Mouse (Mus musculus): Measurements from ENCODE around the gene Slco1c1. TPM values are rescaled to one million over a fixed set of nuclear protein-coding genes. Genes with fewer than 3 reads are reported as not detected.
"Not testable (repeated sequence)": the region's sequence is repeated elsewhere in the genome, so short reads cannot be mapped to it uniquely, and the experiment has no call there.

Slco1c1 gene
- polyA plus RNA-seq, 1 experiment from 2014 or later: 0.15 TPM

- no peak overlapping the region for H3K4me2 ChIP-seq (ENCODE audit: low read depth, low read length)
- no peaks in the 10 kb centered on the region for H3K9me3 ChIP-seq (replicated peaks; ENCODE audit: control insufficient read depth, low read length)
- H3K9ac ChIP-seq (replicated peaks; ENCODE audit: low read length): no peak overlapping the region
- no peak overlapping the region for H3K27ac ChIP-seq (replicated peaks; ENCODE audit: low read depth, low read length)
- no peaks in the 10 kb centered on the region for H3K27me3 ChIP-seq (ENCODE audit: control insufficient read depth, insufficient read depth, low read length)
- WGBS: 77% methylated on average over 1 of the region's 1 CpGs
- H3K4me3 ChIP-seq (ENCODE audit: low read depth, low read length): no peak overlapping the region
- ATAC-seq (replicated peaks; ENCODE audit: insufficient number of reproducible peaks, low FRiP score, low TSS enrichment, low read depth) (no peak), DNase-seq (ENCODE audit: low spot score) (no peak)
- no peaks in the 10 kb centered on the region for H3K4me1 ChIP-seq (ENCODE audit: control insufficient read depth, insufficient read depth, low read length)
- no peaks in the 10 kb centered on the region for H3K36me3 ChIP-seq (replicated peaks; ENCODE audit: control insufficient read depth, insufficient read depth, low read depth, low read length)
Observed at GRCm38 (mm10) chr6:141558118-141558517, 34.0 kb downstream of the Slco1c1 start.

GRCm38 (mm10) chr6:141567366-141567765 is 43.2 kb downstream of the Slco1c1 start:
- WGBS: 80% methylated on average over 2 of the region's 2 CpGs
- Histone ChIP-seq H3K9me3 (replicated peaks; ENCODE audit: control insufficient read depth, low read length) (no peaks in the 10 kb centered on the region), H3K9ac (replicated peaks; ENCODE audit: low read length) (no peak overlapping the region), H3K27ac (replicated peaks; ENCODE audit: low read depth, low read length) (no peak overlapping the region), H3K27me3 (ENCODE audit: control insufficient read depth, insufficient read depth, low read length) (no peaks in the 10 kb centered on the region), H3K36me3 (replicated peaks; ENCODE audit: control insufficient read depth, insufficient read depth, low read depth, low read length) (no peaks in the 10 kb centered on the region), H3K4me3 (ENCODE audit: low read depth, low read length) (no peak overlapping the region), H3K4me2 (ENCODE audit: low read depth, low read length) (no peak overlapping the region), H3K4me1 (ENCODE audit: control insufficient read depth, insufficient read depth, low read length) (no peaks in the 10 kb centered on the region)
- no peak for ATAC-seq (replicated peaks; ENCODE audit: insufficient number of reproducible peaks, low FRiP score, low TSS enrichment, low read depth)
- DNase-seq (ENCODE audit: low spot score): no peak

GRCm38 (mm10) chr6:141567852-141568558 is 43.8 kb downstream of the Slco1c1 start:
- WGBS: 78% methylated on average over 10 of the region's 10 CpGs
- Histone ChIP-seq H3K4me3 (ENCODE audit: low read depth, low read length) (no peak overlapping the region), H3K4me2 (ENCODE audit: low read depth, low read length) (no peak overlapping the region), H3K9me3 (replicated peaks; ENCODE audit: control insufficient read depth, low read length) (no peaks in the 10 kb centered on the region), H3K27ac (replicated peaks; ENCODE audit: low read depth, low read length) (no peak overlapping the region), H3K27me3 (ENCODE audit: control insufficient read depth, insufficient read depth, low read length) (no peaks in the 10 kb centered on the region), H3K36me3 (replicated peaks; ENCODE audit: control insufficient read depth, insufficient read depth, low read depth, low read length) (no peaks in the 10 kb centered on the region), H3K9ac (replicated peaks; ENCODE audit: low read length) (no peak overlapping the region), H3K4me1 (ENCODE audit: control insufficient read depth, insufficient read depth, low read length) (no peaks in the 10 kb centered on the region)
- DNase-seq (ENCODE audit: low spot score): no peak
- no peak for ATAC-seq (replicated peaks; ENCODE audit: insufficient number of reproducible peaks, low FRiP score, low TSS enrichment, low read depth)

- Histone ChIP-seq H3K9ac (replicated peaks; ENCODE audit: low read length) (no peak overlapping the region), H3K9me3 (replicated peaks; ENCODE audit: control insufficient read depth, low read length) (no peaks in the 10 kb centered on the region), H3K36me3 (replicated peaks; ENCODE audit: control insufficient read depth, insufficient read depth, low read depth, low read length) (no peaks in the 10 kb centered on the region), H3K27me3 (ENCODE audit: control insufficient read depth, insufficient read depth, low read length) (no peaks in the 10 kb centered on the region), H3K4me1 (ENCODE audit: control insufficient read depth, insufficient read depth, low read length) (no peaks in the 10 kb centered on the region), H3K4me3 (ENCODE audit: low read depth, low read length) (no peak overlapping the region), H3K4me2 (ENCODE audit: low read depth, low read length) (no peak overlapping the region), H3K27ac (replicated peaks; ENCODE audit: low read depth, low read length) (no peak overlapping the region)
- no peak for ATAC-seq (replicated peaks; ENCODE audit: insufficient number of reproducible peaks, low FRiP score, low TSS enrichment, low read depth)
- no peak for DNase-seq (ENCODE audit: low spot score)
- WGBS: 68% methylated on average over 3 of the region's 3 CpGs
Observed at GRCm38 (mm10) chr6:141568559-141568946, 44.4 kb downstream of the Slco1c1 start.

GRCm38 (mm10) chr6:141576646-141577200 is 52.6 kb downstream of the Slco1c1 start:
- WGBS: 49% methylated on average over 3 of the region's 3 CpGs
- H3K36me3 ChIP-seq (replicated peaks; ENCODE audit: control insufficient read depth, insufficient read depth, low read depth, low read length): no peaks in the 10 kb centered on the region

GRCm38 (mm10) chr6:141584791-141585403 is 60.7 kb downstream of the Slco1c1 start:
- peak; percentile 69 for DNase-seq (ENCODE audit: low spot score)
- Histone ChIP-seq H3K4me2 (ENCODE audit: low read depth, low read length) (no peak overlapping the region), H3K9me3 (replicated peaks; ENCODE audit: control insufficient read depth, low read length) (no peaks in the 10 kb centered on the region), H3K27ac (replicated peaks; ENCODE audit: low read depth, low read length) (no peak overlapping the region), H3K36me3 (replicated peaks; ENCODE audit: control insufficient read depth, insufficient read depth, low read depth, low read length) (no peaks in the 10 kb centered on the region), H3K27me3 (ENCODE audit: control insufficient read depth, insufficient read depth, low read length) (no peaks in the 10 kb centered on the region), H3K4me3 (ENCODE audit: low read depth, low read length) (no peak overlapping the region), H3K4me1 (ENCODE audit: control insufficient read depth, insufficient read depth, low read length) (no peaks in the 10 kb centered on the region), H3K9ac (replicated peaks; ENCODE audit: low read length) (no peak overlapping the region)
- ATAC-seq (replicated peaks; ENCODE audit: insufficient number of reproducible peaks, low FRiP score, low TSS enrichment, low read depth): no peak
- 21% methylated on average over 1 of the region's 1 CpGs for WGBS

More at GRCm38 (mm10) chr6:141576646-141577200, 52.6 kb downstream of the Slco1c1 start:
- H3K4me1 ChIP-seq (ENCODE audit: control insufficient read depth, insufficient read depth, low read length): no peaks in the 10 kb centered on the region
- H3K4me3 ChIP-seq (ENCODE audit: low read depth, low read length): no peak overlapping the region
- DNase-seq (ENCODE audit: low spot score) (peak; percentile 43), ATAC-seq (replicated peaks; ENCODE audit: insufficient number of reproducible peaks, low FRiP score, low TSS enrichment, low read depth) (no peak)
- no peaks in the 10 kb centered on the region for H3K9me3 ChIP-seq (replicated peaks; ENCODE audit: control insufficient read depth, low read length)
- H3K27ac ChIP-seq (replicated peaks; ENCODE audit: low read depth, low read length): no peak overlapping the region
- H3K9ac ChIP-seq (replicated peaks; ENCODE audit: low read length): no peak overlapping the region
- no peak overlapping the region for H3K4me2 ChIP-seq (ENCODE audit: low read depth, low read length)
- no peaks in the 10 kb centered on the region for H3K27me3 ChIP-seq (ENCODE audit: control insufficient read depth, insufficient read depth, low read length)

GRCm38 (mm10) chr6:141590002-141590401 is 65.8 kb downstream of the Slco1c1 start:
- Histone ChIP-seq H3K36me3 (replicated peaks; ENCODE audit: control insufficient read depth, insufficient read depth, low read depth, low read length) (no peaks in the 10 kb centered on the region), H3K9me3 (replicated peaks; ENCODE audit: control insufficient read depth, low read length) (no peaks in the 10 kb centered on the region), H3K4me2 (ENCODE audit: low read depth, low read length) (no peak overlapping the region), H3K27ac (replicated peaks; ENCODE audit: low read depth, low read length) (no peak overlapping the region), H3K27me3 (ENCODE audit: control insufficient read depth, insufficient read depth, low read length) (no peaks in the 10 kb centered on the region), H3K9ac (replicated peaks; ENCODE audit: low read length) (no peak overlapping the region), H3K4me1 (ENCODE audit: control insufficient read depth, insufficient read depth, low read length) (no peaks in the 10 kb centered on the region), H3K4me3 (ENCODE audit: low read depth, low read length) (no peak overlapping the region)
- ATAC-seq (replicated peaks; ENCODE audit: insufficient number of reproducible peaks, low FRiP score, low TSS enrichment, low read depth) (no peak), DNase-seq (ENCODE audit: low spot score) (no peak)
- 52% methylated on average over 1 of the region's 1 CpGs for WGBS

GRCm38 (mm10) chr6:141590598-141591200 is 66.5 kb downstream of the Slco1c1 start:
- H3K9ac ChIP-seq (replicated peaks; ENCODE audit: low read length); DNase-seq (ENCODE audit: low spot score); H3K9me3 ChIP-seq (replicated peaks; ENCODE audit: control insufficient read depth, low read length); H3K36me3 ChIP-seq (replicated peaks; ENCODE audit: control insufficient read depth, insufficient read depth, low read depth, low read length); H3K4me2 ChIP-seq (ENCODE audit: low read depth, low read length); H3K4me3 ChIP-seq (ENCODE audit: low read depth, low read length); H3K27ac ChIP-seq (replicated peaks; ENCODE audit: low read depth, low read length); H3K27me3 ChIP-seq (ENCODE audit: control insufficient read depth, insufficient read depth, low read length); ATAC-seq (replicated peaks; ENCODE audit: insufficient number of reproducible peaks, low FRiP score, low TSS enrichment, low read depth); H3K4me1 ChIP-seq (ENCODE audit: control insufficient read depth, insufficient read depth, low read length): not testable (repeated sequence)
- 63% methylated on average over 4 of the region's 4 CpGs for WGBS

Data from embryonic facial prominence, embryonic 11.5 days (tissue).